Mouse (Mus musculus): ENCODE measurements around the gene Zfp383.

DNA sequence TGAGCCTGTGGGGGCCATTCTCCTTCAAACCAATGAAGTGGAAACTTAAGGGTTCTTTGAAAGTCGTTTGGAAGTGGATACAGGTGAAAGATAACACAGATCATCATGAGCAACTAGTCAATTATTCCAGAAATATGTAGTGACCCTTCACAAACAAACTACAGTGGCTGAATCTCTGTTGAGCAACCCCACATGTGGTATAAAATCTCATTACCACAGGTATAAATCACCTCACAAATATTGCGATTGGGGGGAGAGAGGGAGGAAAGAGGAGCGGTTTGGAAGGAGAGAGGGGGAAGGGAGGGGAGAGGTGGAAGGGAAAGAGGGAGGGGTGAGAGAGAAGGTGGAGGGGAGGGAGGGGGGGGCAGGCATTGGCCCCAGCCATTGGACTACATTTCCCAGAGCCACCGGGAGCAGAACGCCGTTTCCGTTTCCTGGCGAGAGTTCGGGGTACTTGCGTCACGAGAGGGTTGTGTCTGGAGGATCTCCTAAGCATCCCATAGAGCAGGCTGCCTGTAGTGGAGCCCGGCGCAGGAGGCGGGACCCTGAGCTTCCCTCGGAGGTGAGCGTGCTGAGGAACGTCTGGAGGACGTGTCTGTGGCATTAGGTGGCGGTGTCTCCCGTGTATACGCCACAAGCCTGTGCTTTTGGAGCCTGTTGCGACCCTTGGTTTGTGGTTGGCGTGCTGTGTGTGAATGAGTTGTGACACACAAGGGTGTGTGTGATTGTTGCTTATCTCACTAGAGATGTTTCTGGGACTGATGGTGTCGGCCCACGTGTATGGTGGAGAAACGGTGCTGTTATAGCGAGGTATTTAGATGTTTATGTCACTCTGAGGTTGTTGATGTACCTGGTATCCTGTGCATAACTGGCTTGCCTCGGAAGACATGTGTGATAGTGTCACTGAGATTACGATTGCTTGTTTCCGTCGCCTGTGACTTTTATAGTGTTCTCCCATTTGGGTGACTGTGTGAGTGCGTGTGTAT, 48.2 kb upstream of the Zfp383 start, which contains the start of gene Zfp420:
- TF ChIP-seq GATA1 (IDR thresholded peaks at IDR 0.05; ENCODE audit: low read length) (no peak), TAL1 (IDR thresholded peaks at IDR 0.05; ENCODE audit: low read length) (no peak)

All from erythroblast, embryonic 14.5 days (primary cell).